Mouse (Mus musculus): ENCODE data around the gene Ifitm5. TPM values are rescaled to one million over a fixed set of nuclear protein-coding genes. Genes with fewer than 3 reads are reported as not detected.

Ifitm5 gene
- polyA plus RNA-seq, 1 experiment from 2014 or later, result 1.4 TPM

GRCm38 (mm10) chr7:140955342-140955741, 5.3 kb upstream of the Ifitm5 start:
- peak overlapping the region; percentile 48 for H3K9ac ChIP-seq (ENCODE audit: low read length)
- peak overlapping the region; percentile 58 for H3K4me2 ChIP-seq (ENCODE audit: low read depth)
- no peak for ATAC-seq (ENCODE audit: insufficient read depth, low FRiP score, low TSS enrichment)
- peak overlapping the region; percentile 46; the same call in 1 of the 2 replicates for H3K27ac ChIP-seq (ENCODE audit: low read depth, low read length)
- DNase-seq (ENCODE audit: low spot score), result peak; percentile 50
- H3K27me3 ChIP-seq (ENCODE audit: control insufficient read depth, insufficient read depth, low read length), result no peaks in the 10 kb centered on the region
- H3K4me1 ChIP-seq (ENCODE audit: control insufficient read depth, insufficient read depth, low read length), result peaks cover 9% of the 10 kb centered on the region; the same call in 1 of the 2 replicates
- WGBS, result 7% methylated on average over 17 of the region's 17 CpGs
- no peaks in the 10 kb centered on the region for H3K36me3 ChIP-seq (ENCODE audit: control insufficient read depth, insufficient read depth, low read length)
- peak overlapping the region; percentile 38 for H3K4me3 ChIP-seq (ENCODE audit: low read depth, low read length)
- no peaks in the 10 kb centered on the region for H3K9me3 ChIP-seq (ENCODE audit: control insufficient read depth, low read length)

- ATAC-seq (ENCODE audit: insufficient read depth, low FRiP score, low TSS enrichment) (no peak), DNase-seq (ENCODE audit: low spot score) (no peak)
- Histone ChIP-seq H3K9ac (ENCODE audit: low read length) (no peak overlapping the region; the same call in 1 of the 2 replicates), H3K4me1 (ENCODE audit: control insufficient read depth, insufficient read depth, low read length) (peaks cover 11% of the 10 kb centered on the region; the same call in 1 of the 2 replicates), H3K4me2 (ENCODE audit: low read depth) (peak overlapping the region; percentile 58), H3K4me3 (ENCODE audit: low read depth, low read length) (peak overlapping the region; percentile 38), H3K9me3 (ENCODE audit: control insufficient read depth, low read length) (no peaks in the 10 kb centered on the region), H3K27ac (ENCODE audit: low read depth, low read length) (no peak overlapping the region), H3K36me3 (ENCODE audit: control insufficient read depth, insufficient read depth, low read length) (no peaks in the 10 kb centered on the region), H3K27me3 (ENCODE audit: control insufficient read depth, insufficient read depth, low read length) (no peaks in the 10 kb centered on the region)
- 12% methylated on average over 9 of the region's 9 CpGs for WGBS
These were observed 4.6 kb upstream of the Ifitm5 start for GRCm38 (mm10) chr7:140954733-140955071.

- WGBS, result 68% methylated on average over 15 of the region's 15 CpGs
- Histone ChIP-seq H3K9ac (ENCODE audit: low read length) (no peak overlapping the region), H3K36me3 (ENCODE audit: control insufficient read depth, insufficient read depth, low read length) (no peaks in the 10 kb centered on the region; the same call in 1 of the 2 replicates)
These were observed 4.0 kb upstream of the Ifitm5 start for GRCm38 (mm10) chr7:140953800-140954732.

GRCm38 (mm10) chr7:140953133-140953532, 3.0 kb upstream of the Ifitm5 start:
- Histone ChIP-seq H3K4me2 (ENCODE audit: low read depth) (no peak overlapping the region), H3K27ac (ENCODE audit: low read depth, low read length) (no peak overlapping the region), H3K9me3 (ENCODE audit: control insufficient read depth, low read length) (no peaks in the 10 kb centered on the region), H3K4me1 (ENCODE audit: control insufficient read depth, insufficient read depth, low read length) (0 out of 2 replicates have a peak, but pooled peaks cover 7% of the 10 kb centered on the region), H3K36me3 (ENCODE audit: control insufficient read depth, insufficient read depth, low read length) (no peaks in the 10 kb centered on the region; the same call in 1 of the 2 replicates), H3K4me3 (ENCODE audit: low read depth, low read length) (no peak overlapping the region), H3K9ac (ENCODE audit: low read length) (no peak overlapping the region), H3K27me3 (ENCODE audit: control insufficient read depth, insufficient read depth, low read length) (no peaks in the 10 kb centered on the region)
- 83% methylated on average over 11 of the region's 11 CpGs for WGBS
- no peak for ATAC-seq (ENCODE audit: insufficient read depth, low FRiP score, low TSS enrichment)
- DNase-seq (ENCODE audit: low spot score), result no peak

More at GRCm38 (mm10) chr7:140953800-140954732, 4.0 kb upstream of the Ifitm5 start:
- Histone ChIP-seq H3K27ac (ENCODE audit: low read depth, low read length) (no peak overlapping the region), H3K4me2 (ENCODE audit: low read depth) (peak overlapping the region; percentile 58), H3K27me3 (ENCODE audit: control insufficient read depth, insufficient read depth, low read length) (no peaks in the 10 kb centered on the region), H3K4me3 (ENCODE audit: low read depth, low read length) (peak overlapping the region; percentile 38), H3K9me3 (ENCODE audit: control insufficient read depth, low read length) (no peaks in the 10 kb centered on the region), H3K4me1 (ENCODE audit: control insufficient read depth, insufficient read depth, low read length) (peaks cover 8% of the 10 kb centered on the region; the same call in 1 of the 2 replicates)
- ATAC-seq (ENCODE audit: insufficient read depth, low FRiP score, low TSS enrichment), result no peak
- no peak for DNase-seq (ENCODE audit: low spot score)

- 82% methylated on average over 7 of the region's 7 CpGs for WGBS
- peaks cover 2% of the 10 kb centered on the region; the same call in 1 of the 2 replicates for H3K36me3 ChIP-seq (ENCODE audit: control insufficient read depth, insufficient read depth, low read length)
- H3K27ac ChIP-seq (ENCODE audit: low read depth, low read length), result no peak overlapping the region
- H3K9ac ChIP-seq (ENCODE audit: low read length), result no peak overlapping the region
- 0 out of 2 replicates have a peak, but pooled peaks cover 7% of the 10 kb centered on the region for H3K4me1 ChIP-seq (ENCODE audit: control insufficient read depth, insufficient read depth, low read length)
- DNase-seq (ENCODE audit: low spot score) (no peak), ATAC-seq (ENCODE audit: insufficient read depth, low FRiP score, low TSS enrichment) (no peak)
- H3K9me3 ChIP-seq (ENCODE audit: control insufficient read depth, low read length), result no peaks in the 10 kb centered on the region
- H3K27me3 ChIP-seq (ENCODE audit: control insufficient read depth, insufficient read depth, low read length), result no peaks in the 10 kb centered on the region
- no peak overlapping the region for H3K4me2 ChIP-seq (ENCODE audit: low read depth)
- no peak overlapping the region for H3K4me3 ChIP-seq (ENCODE audit: low read depth, low read length)
These were observed 2.4 kb upstream of the Ifitm5 start for GRCm38 (mm10) chr7:140952441-140952840.

GRCm38 (mm10) chr7:140951765-140952164, 1.7 kb upstream of the Ifitm5 start:
- no peak for DNase-seq (ENCODE audit: low spot score)
- H3K4me3 ChIP-seq (ENCODE audit: low read depth, low read length), result no peak overlapping the region
- H3K9ac ChIP-seq (ENCODE audit: low read length), result no peak overlapping the region
- H3K9me3 ChIP-seq (ENCODE audit: control insufficient read depth, low read length), result no peaks in the 10 kb centered on the region
- no peak overlapping the region for H3K4me2 ChIP-seq (ENCODE audit: low read depth)
- H3K27me3 ChIP-seq (ENCODE audit: control insufficient read depth, insufficient read depth, low read length), result no peaks in the 10 kb centered on the region
- peaks cover 2% of the 10 kb centered on the region; the same call in 1 of the 2 replicates for H3K36me3 ChIP-seq (ENCODE audit: control insufficient read depth, insufficient read depth, low read length)
- 0 out of 2 replicates have a peak, but pooled peaks cover 7% of the 10 kb centered on the region for H3K4me1 ChIP-seq (ENCODE audit: control insufficient read depth, insufficient read depth, low read length)
- H3K27ac ChIP-seq (ENCODE audit: low read depth, low read length), result no peak overlapping the region
- 68% methylated on average over 6 of the region's 6 CpGs for WGBS
- no peak for ATAC-seq (ENCODE audit: insufficient read depth, low FRiP score, low TSS enrichment)

- ATAC-seq (ENCODE audit: insufficient read depth, low FRiP score, low TSS enrichment) (no peak; the same call in none of the 2 replicates), DNase-seq (ENCODE audit: low spot score) (no peak)
- Histone ChIP-seq H3K4me2 (ENCODE audit: low read depth) (no peak overlapping the region), H3K4me1 (ENCODE audit: control insufficient read depth, insufficient read depth, low read length) (0 out of 2 replicates have a peak, but pooled peaks cover 7% of the 10 kb centered on the region), H3K9ac (ENCODE audit: low read length) (no peak overlapping the region), H3K36me3 (ENCODE audit: control insufficient read depth, insufficient read depth, low read length) (peaks cover 2% of the 10 kb centered on the region; the same call in 1 of the 2 replicates), H3K4me3 (ENCODE audit: low read depth, low read length) (no peak overlapping the region), H3K27me3 (ENCODE audit: control insufficient read depth, insufficient read depth, low read length) (no peaks in the 10 kb centered on the region), H3K9me3 (ENCODE audit: control insufficient read depth, low read length) (no peaks in the 10 kb centered on the region), H3K27ac (ENCODE audit: low read depth, low read length) (no peak overlapping the region)
- WGBS, result 36% methylated on average over 8 of the region's 8 CpGs
These were observed 960 bp upstream of the Ifitm5 start for GRCm38 (mm10) chr7:140951051-140951450.

GRCm38 (mm10) chr7:140949255-140949654, 836 bp downstream of the Ifitm5 start:
- Histone ChIP-seq H3K4me3 (ENCODE audit: low read depth, low read length) (no peak overlapping the region), H3K4me2 (ENCODE audit: low read depth) (no peak overlapping the region), H3K4me1 (ENCODE audit: control insufficient read depth, insufficient read depth, low read length) (0 out of 2 replicates have a peak, but pooled peaks cover 7% of the 10 kb centered on the region), H3K27me3 (ENCODE audit: control insufficient read depth, insufficient read depth, low read length) (no peaks in the 10 kb centered on the region), H3K9ac (ENCODE audit: low read length) (no peak overlapping the region), H3K27ac (ENCODE audit: low read depth, low read length) (no peak overlapping the region), H3K9me3 (ENCODE audit: control insufficient read depth, low read length) (no peaks in the 10 kb centered on the region), H3K36me3 (ENCODE audit: control insufficient read depth, insufficient read depth, low read length) (peaks cover 2% of the 10 kb centered on the region; the same call in 1 of the 2 replicates)
- 90% methylated on average over 6 of the region's 6 CpGs for WGBS
- ATAC-seq (ENCODE audit: insufficient read depth, low FRiP score, low TSS enrichment), result no peak
- no peak for DNase-seq (ENCODE audit: low spot score)

Data from neural tube, embryonic 11.5 days (tissue).